Mouse (Mus musculus) left cerebral cortex, postnatal 36 days (tissue): ENCODE data around the gene Clic1. TPM values are rescaled to one million over a fixed set of nuclear protein-coding genes. Genes with fewer than 3 reads are reported as not detected.
"Not testable (repeated sequence)": the region's sequence is repeated elsewhere in the genome, so short reads cannot be mapped to it uniquely, and the experiment has no call there.

Experiments
- DNase-seq, 2 experiments: peaks; one replicate each; pipeline ENCODE4 v3.0.0; 2021 to 2022; ENCODE audit warnings: low spot score in 2 of 2, mixed read lengths in 1 of 2
- intact Hi-C: fragments of 180-260 bp; cut with DNase I; formaldehyde crosslinking; loops from one replicate; pipeline ENCODE4 v1.15.1; 2025
- total RNA-seq, 2 experiments: library from RNA; stranded (reverse); gene quantifications; 2 replicates each; pipeline ENCODE4 v1.2.3; 2021

Gene Clic1
- total RNA-seq, 2 experiments from 2014 or later = 8.4 to 8.5 TPM

DNA sequence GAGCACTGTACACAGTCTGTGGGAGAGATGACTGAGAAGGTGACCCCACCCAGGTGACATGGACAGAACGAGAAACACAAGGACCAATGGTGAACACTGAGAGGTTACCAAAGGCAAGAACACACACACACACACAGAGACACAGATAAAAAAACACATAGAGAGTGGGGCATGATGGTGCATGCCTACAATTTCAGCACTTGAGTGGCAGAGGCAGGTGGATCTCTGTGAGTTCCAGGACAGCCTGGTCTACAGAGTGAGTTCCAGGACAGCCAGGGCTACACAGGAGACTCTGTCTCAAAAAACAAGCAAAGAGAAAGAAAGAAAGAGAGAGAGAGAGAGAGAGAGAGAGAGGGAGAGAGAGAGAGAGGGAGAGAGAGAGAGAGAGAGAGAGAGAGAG, 16.1 kb upstream of the Clic1 start:
- not testable (repeated sequence) for DNase-seq
- intact Hi-C loops = loop anchor here (1.0 kb wide), 1 partner anchor 12 kb away; no protein-coding TSS in a partner anchor

DNA sequence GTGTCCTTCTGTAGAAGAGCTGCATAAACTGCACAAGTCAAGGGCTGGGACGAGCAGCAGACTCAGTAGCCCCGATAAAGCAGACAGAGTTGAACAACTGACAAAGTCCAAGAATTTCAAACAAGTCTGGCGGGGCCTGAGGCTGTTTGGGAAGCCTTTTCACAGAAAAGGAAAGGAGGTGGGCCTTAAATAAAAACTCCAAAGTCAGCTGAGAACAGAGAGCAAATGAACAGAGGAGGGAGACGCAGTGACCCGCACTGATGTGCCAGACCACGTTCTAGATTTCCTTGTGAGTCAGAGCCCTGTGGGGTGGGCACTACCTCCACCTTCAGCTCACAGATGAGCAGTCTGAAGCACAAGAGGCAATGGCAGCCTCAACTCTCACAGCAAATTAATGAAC, 14.9 kb upstream of the Clic1 start:
- intact Hi-C loops = loop anchor here (1.0 kb wide), 1 partner anchor 10 kb away; no protein-coding TSS in a partner anchor
- no peak for DNase-seq

DNA sequence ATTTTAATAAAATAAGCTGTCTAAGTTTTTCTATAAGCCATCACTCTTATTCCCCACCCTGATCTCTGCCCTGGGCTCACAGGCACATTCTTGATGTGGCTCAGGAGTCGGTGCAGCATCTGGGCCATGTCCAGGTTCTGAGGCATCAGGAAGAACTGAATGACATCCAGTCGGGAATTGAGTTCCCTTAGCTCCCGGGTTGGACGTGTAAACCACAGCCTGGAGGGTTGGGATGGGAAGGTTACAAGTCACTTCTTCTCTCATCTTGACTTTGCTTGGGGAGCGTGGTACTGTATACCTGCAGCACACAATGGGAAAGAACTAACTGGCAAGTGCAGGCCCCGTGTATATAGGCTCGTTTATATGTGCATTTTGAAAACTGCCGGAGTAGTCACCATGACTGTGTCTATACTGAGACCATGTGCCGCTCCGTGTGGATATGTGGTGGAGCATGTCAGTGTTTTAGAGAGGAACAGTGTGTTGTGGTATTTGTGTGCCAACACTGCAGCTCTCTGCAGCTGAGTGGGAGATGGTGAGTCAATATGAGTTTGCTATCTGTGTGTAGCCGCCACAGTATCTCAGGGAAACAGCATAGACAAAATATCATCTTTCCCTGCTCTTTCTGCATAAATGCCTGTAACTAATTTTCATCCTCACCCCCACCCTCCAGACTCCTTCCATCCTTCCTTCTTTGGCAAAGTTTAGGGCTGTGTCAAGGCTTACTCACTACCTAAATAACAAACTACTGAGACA, 10.5 kb upstream of the Clic1 start:
- DNase-seq = peak; percentile 35 to 51
- intact Hi-C loops = no loop called here

DNA sequence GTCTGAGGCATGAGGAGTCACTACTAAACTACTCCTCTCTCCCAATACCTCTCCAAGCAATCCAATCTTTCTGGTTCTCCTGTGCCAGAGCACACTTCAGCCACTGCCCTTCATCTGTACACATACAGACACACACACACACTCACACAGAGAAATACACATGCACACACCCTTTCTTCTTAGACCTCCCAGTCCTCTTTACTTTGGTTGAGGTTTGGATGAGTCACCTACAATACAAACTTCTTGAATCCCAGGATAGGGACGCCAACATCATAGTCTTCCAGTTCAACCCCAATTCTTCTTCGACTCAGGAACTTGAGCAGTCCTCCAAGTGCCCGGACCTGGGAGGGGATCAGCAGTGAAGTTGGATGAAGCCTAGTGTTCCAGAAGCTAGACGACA, 6.0 kb upstream of the Clic1 start:
- no peak for DNase-seq
- intact Hi-C loops = no loop called here

DNA sequence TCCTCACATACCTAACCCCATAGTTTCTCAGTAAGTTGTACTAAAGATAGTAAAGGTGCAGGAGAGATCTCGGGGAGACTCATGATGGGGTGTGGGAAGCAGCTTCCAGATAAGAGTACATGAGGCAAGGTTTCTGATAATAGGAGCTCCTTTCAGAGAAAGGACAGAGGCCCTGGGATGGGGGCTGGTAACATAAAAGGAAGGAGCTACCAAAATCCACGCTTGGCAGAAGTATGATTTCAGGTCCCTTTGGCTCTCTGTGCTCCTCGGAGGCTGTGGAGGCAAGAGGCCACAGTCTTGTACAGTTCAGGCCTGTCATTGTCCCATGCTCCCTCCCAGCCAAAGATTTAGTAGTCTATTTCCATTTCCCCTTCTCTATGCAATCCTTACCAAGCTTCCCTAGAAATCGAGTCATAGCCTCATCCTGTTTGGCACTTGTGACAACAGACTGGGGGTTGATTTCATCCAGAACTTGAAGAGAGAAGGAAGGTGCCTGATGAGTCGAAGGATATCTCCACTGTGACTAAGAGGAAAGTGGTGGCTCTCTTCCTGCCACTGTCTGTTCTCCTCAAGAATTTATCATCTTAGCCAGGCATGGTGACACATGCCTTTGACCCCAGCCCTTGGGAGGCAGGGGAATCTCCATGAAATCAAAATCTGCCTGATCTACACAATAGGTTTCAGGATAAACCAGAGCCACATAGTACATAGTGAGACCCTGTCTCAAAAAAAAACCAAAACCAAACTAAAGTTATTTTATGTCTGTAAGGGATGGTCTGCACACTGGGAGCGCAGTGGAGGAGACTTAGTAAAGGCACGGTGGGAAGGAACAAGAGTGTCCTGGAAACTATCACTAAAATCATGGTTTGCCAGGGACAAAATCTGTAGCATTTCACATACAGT, 4.6 kb upstream of the Clic1 start:
- DNase-seq = no peak
- intact Hi-C loops = loop anchor here (1.0 kb wide), 1 partner anchor 11 kb away; no protein-coding TSS in a partner anchor

DNA sequence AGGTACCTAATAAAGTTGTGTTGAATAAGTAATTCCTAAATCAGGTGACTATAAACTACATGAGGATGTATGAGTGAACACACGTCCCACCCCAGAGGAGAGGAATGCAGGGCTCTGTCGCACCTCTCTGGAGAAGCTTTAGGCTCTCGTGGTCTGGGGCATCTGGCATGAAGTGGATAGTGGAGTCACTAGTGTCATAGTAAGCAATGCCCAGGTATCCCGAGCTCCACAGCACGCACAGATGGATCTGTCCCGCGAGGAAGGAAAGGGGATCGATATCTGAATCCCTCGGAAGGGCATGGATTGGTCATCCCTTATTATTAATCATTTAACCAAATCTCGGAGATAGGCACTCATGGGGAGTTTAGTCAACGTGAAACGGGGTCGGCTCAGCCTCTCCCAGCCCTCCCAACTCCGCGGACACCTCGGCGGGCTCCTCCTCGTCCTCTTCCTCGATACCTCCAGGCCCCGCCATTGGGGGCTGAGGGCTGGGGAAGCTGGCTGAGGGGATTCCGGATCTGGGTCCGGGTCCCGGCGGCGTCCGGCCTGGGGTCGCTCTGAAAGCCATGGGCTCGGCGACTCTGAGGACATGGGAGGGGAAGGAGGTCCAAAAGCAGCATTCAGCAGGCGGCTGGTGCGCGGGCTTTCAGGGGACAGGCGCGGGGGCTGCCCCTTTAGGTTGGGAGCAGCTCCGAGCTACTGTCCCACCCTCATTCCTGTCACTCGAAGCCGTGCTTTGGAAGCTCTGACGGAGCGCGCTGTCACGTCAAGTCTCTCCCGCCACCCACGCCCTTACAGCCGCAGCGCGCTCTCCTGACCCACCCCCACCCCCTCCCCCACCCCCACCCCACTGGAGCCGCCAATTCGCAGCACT, 3.7 kb upstream of the Clic1 start:
- DNase-seq = no peak
- intact Hi-C loops = loop anchor here (1.0 kb wide), 1 partner anchor 12 kb away; no protein-coding TSS in a partner anchor

DNA sequence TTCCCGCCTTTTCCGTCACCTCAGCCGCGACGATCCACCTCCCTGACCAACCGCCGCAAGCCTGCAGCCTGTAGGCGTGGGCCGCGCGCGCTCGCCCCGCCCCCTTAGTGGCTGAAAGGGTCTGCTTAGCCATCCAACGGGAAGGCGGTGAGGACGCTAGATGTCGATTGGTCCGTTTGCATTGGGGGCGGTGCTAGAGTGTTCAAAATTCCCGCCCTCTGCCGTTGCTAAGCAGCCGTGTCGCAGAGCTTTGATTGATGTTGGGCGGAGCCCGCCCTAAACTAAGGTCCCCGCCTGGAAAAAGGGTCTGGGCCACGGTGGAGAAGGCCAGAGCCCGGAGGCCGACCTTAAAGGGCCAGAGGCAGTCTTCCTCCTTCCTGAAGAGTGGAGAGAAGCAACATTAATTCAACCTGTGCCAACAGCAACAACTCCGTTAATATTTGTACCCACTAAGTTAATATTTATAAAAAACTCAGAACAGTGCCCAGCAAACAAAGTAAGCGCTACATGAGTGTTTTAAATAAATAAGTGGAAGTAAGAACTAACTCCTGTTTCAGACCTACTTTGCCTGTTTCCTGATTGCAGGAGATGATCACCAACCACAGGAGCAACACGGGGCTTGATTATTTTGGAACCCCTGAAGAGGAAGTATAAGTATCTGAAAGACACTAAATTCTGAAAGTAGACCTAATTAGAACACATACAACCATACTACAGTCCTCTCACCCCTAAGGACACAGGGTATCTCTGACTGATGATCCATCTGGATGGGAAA, 2.9 kb upstream of the Clic1 start, which contains the start of gene Msh5:
TSS of gene Msh5 (minus strand) at position 65 of the 775 bp plus-strand sequence.
- peak; percentile 85 to 90 for DNase-seq
- intact Hi-C loops = no loop called here

DNA sequence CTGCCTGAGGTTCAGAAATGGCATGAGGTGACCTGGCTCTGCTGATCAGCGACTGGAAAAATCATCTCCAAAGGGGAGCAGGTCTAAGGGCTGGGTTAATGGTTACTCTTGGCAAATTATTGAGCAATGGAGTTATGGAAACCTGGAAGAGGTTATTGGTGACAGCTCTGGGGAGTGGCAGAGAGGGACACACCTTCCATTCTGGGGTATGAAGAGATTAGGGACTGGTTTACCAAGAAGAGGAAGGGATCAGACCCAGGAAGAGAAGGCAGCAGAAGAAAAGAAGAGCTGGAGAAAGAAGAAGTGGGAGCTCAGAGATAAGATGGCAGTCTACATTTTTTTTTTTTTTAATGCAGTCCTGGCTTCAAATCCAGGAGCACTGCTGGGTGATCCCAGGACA, 2.1 kb upstream of the Clic1 start:
- intact Hi-C loops = no loop called here
- DNase-seq = no peak

DNA sequence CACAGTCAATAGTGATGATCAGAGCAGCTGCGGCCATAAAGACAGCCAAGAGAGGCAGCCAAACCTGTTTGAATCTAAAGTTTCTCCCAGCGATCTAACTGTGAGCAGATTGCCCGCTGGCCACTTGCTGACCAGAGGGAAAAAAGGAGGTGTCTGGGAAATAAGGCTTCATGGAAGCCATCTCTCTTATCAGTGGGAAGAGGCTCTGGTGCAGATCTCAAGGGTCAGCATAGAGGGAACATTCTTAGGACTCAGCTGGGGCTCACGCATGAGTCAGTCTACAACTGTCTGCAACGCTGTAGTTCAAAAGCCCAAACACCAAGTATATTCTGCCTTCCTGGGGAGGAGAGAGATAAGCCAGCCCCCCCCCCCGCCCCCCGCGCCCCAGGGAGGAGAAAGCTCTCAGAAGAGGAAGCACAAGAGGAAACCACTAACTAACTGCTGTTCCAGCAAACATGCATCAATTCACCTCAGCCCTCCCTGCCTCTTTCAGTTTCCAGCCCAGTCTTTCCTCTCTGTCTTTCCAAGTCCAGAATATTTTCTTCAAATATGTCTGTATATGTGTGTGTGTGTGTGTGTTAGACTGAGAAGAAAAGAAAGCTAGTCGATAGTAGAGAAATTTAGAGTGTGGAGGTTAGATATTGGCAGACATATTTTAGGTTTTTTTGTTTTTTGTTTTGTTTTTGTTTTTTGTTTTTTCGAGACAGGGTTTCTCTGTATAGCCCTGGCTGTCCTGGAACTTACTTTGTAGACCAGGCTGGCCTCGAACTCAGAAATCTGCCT, 1.4 kb upstream of the Clic1 start:
- intact Hi-C loops = no loop called here
- no peak for DNase-seq

DNA sequence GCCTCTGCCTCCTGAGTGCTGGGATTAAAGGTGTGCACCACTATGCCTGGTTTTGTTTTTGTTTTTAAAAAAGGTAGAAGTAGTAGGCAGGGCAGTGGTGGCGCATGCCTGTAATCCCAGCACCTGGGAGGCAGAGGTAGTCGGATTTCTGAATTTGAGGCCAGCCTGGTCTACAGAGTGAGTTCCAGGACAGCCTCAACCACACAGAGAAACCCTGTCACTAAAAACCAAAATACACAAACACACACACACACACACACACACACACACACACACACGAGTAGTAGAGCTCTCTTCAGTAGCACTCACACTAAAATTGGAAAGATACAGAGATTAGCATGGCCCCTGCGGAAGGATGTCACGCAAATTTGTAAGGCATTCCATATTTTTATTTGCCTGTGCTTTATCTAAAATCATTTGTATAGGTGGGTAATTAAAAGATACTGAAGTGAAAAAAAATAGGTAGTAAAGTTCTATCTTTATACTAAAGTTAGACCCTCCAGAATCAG, 780 bp upstream of the Clic1 start:
- DNase-seq = no peak
- intact Hi-C loops = no loop called here

DNA sequence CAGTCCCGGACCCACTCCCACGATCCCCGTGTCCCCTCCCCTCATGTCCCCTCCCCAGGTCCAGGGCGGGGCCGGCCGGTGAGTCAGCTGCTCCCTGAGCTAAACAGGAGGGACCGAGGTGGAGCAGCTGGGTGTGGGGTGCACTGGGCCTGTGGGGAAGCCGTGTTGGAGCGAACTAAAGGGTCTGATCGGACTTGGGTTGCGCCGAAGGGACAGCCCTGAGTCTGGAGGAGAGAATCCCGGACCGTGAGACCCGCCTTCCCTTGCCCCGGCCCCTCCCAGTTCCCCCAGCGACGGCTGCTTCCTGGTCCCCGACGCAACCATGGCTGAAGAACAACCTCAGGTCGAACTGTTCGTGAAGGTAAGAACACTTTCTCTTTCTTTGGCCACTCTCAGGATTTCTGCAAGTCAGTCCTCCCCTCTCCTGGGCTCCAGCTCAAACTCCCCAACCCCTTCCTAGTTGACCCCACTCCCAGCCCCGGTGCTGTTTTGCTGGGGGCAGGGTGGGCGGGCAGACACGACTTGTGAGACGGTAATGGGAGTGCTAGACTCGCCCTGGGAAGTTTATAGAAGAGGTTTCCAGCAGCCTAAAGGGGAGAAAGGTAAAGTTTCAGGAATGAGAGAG, 472 bp downstream of the Clic1 start:
- DNase-seq = no peak
- intact Hi-C loops = no loop called here

DNA sequence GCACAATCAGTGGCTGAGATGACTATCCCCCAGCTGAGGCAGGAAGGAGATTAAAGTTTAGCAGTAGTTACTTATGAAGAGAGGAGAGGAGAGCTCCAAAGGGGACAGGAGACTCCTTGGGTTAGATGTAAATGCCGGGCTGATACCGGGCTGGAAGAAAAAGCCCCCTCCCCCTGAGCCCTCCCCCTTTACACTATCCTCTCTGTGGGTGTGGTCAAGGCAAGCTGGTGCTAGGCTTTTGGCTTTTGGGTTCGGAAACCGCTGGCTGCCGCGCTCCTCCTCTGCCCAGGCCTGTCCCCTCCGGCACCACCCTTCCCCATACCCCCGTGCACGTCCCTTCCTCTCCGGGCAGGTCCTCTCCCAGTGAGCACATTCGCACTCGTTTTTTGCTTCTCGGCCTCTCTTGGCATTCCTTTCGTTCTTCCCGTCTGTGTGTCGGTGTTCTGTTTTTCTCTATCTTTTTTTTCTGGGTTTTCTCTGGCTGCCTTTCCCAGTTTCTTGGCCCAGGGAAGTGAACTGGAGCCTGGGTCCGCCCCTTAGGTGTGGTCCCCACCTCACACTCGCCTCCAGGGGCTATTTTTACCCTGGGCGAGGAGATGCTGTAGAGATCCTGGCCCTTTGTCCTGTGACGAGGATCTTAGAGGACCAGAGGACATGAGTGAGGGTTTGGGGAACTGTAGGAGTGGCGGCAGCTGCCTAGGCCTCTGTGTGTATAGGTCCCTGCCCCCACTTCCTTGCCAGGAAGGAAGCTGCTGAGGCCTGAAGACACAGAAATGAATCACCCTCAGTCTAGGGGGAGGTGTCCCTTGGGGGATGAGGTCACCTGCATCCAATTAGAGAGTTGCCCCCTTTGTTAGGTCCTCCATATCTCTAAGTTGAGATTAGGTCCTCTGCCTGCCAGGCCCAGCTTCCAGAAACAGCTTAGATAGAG, 1.7 kb downstream of the Clic1 start:
- intact Hi-C loops = no loop called here
- DNase-seq = no peak

DNA sequence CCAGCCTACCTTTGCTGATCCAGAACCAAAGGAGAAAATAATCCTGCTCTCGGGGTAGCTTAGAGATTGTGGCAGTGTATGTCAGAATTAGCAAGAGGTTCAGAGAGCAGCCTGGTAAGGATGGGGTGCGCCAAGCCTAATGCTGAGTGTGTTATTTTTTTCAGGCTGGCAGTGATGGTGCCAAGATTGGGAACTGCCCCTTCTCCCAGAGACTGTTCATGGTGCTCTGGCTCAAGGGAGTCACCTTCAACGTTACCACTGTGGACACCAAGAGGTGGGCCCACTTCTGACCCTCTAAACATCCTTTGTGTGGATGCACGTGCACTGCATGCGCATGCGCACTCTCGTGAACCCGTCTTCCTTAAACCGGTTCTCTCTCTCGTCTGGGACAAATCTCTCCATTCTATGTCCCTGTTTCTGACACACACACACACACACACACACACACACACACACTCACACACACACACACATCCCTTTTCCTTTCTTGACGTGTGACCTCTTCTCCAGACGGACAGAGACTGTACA, 2.6 kb downstream of the Clic1 start:
- no peak for DNase-seq

DNA sequence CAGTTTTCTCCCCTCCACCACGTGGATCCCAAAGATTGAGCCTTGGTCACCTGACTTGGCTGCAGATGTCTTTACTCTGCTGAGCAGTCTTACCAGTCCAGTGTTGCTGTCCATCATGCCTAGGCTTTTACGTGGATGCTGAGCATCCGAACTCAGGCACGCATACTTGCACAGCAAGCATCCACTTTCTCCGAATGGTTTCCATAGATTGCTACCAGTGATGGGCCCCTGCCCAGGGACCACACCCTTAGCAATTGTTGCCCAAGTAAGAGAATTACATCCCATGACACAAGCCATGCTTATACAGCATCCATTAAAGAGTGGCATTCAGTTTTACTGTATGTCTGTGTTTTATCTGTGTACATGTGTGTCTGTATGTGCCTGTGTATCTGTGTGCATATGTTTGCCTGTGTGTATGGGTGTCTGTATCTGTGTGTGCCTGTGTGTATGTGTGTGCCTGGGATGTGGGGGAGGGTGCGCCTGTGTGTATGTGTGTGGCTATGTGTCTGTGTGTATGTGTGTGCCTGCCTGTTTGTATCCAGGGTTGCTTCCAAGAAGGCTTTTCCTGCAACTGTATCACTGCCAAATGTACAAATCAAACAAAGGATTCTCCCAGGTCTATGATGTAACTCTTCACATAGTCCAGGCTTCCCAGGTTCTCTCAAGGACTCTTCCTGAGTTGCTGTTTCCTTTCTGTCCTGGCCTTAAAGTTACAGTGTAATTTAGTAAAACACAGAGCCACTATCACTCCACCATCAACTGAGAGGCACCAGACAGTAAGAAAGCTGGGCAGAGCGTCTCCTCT, 6.1 kb downstream of the Clic1 start:
- intact Hi-C loops = no loop called here

More for the DNA sequence above, 2.6 kb downstream of the Clic1 start:
- intact Hi-C loops = no loop called here

DNA sequence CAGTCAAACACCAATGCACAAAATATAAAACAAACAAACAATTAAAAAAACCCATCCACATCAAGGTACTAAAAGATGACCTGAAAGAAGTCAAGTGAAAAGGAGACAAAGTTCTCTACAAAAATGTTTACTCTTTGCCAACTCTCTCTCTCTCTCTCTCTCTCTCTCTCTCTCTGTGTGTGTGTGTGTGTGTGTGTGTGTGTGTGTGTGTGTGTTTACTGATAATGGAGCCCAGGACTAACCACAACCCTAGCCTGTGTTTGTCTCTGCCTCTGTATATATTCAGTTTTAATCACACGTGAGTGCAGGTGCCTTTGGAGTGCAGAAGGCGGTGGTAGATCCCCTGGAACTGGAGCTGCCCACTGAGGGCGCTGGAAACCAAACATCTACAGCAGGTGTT, 7.3 kb downstream of the Clic1 start:
- intact Hi-C loops = no loop called here

More for the DNA sequence above, 6.1 kb downstream of the Clic1 start:
- DNase-seq = no peak

More for the DNA sequence above, 7.3 kb downstream of the Clic1 start:
- DNase-seq = no peak
